Mouse (Mus musculus): ENCODE measurements around the gene Xrcc5. TPM values are rescaled to one million over a fixed set of nuclear protein-coding genes. Genes with fewer than 3 reads are reported as not detected.

Xrcc5 gene
- total and polyA plus RNA-seq, 3 experiments: 53.4 to 83.5 (median 60.3) TPM

- DNase-seq (ENCODE audit: extremely low read depth): no peak
- dilution Hi-C loops (cut with MboI; ENCODE audit: extremely low pct_ligation_motif_present, extremely low pct_unique_long_range_greater_than_20kb, low sequenced_read_pairs): no loop called here
- no peak overlapping the region for H3K27ac ChIP-seq (ENCODE audit: insufficient read depth, low read depth)
- no peaks in the 10 kb centered on the region for H3K9me3 ChIP-seq (replicated peaks; ENCODE audit: low read length)
- TF ChIP-seq MYC (IDR thresholded peaks at IDR 0.05; ENCODE audit: low read depth, low read length) (no peak), POLR2AphosphoS2 (IDR thresholded peaks at IDR 0.05; ENCODE audit: low read depth, low read length) (no peak), UBTF (IDR thresholded peaks at IDR 0.05; ENCODE audit: low read depth, low read length) (no peak), USF2 (conservative IDR thresholded peaks at IDR 0.05; ENCODE audit: low read depth, low read length) (no peak), MXI1 (IDR thresholded peaks at IDR 0.05; ENCODE audit: low read depth, low read length) (no peak), ZC3H11A (IDR thresholded peaks at IDR 0.05; ENCODE audit: low read depth, low read length) (no peak), ZMIZ1 (IDR thresholded peaks at IDR 0.05; ENCODE audit: low read depth, low read length) (no peak)
- no peaks in the 10 kb centered on the region for H3K27me3 ChIP-seq (replicated peaks)
- no peak overlapping the region for H3K4me2 ChIP-seq (ENCODE audit: insufficient read depth, low read depth, poor library complexity, severe bottlenecking)
- no peaks in the 10 kb centered on the region for H3K36me3 ChIP-seq (replicated peaks in 1 of 2; ENCODE audit: control insufficient read depth in 1 of 2, insufficient read depth in 1 of 2, low read length in 1 of 2)
- H3K9ac ChIP-seq (ENCODE audit: insufficient read depth, low read depth): no peak overlapping the region
- no peaks in the 10 kb centered on the region for H3K4me1 ChIP-seq (ENCODE audit: control insufficient read depth in 1 of 2, insufficient read depth in 2 of 2)
- no peaks in the 10 kb centered on the region for H3K79me2 ChIP-seq (replicated peaks; ENCODE audit: control insufficient read depth, extremely low read depth, insufficient read depth, poor library complexity, severe bottlenecking)
- H3K4me3 ChIP-seq (replicated peaks in 1 of 3; ENCODE audit: low read depth in 2 of 3, low read length in 2 of 3, poor library complexity in 1 of 3): no peak overlapping the region
- in situ Hi-C loops (cut with MboI; ENCODE audit: low pct_ligation_motif_present, low pct_unique_long_range_greater_than_20kb, low sequenced_read_pairs): no loop called here
These were observed 99.4 kb downstream of the Xrcc5 start for GRCm38 (mm10) chr1:72406505-72407079.

DNA sequence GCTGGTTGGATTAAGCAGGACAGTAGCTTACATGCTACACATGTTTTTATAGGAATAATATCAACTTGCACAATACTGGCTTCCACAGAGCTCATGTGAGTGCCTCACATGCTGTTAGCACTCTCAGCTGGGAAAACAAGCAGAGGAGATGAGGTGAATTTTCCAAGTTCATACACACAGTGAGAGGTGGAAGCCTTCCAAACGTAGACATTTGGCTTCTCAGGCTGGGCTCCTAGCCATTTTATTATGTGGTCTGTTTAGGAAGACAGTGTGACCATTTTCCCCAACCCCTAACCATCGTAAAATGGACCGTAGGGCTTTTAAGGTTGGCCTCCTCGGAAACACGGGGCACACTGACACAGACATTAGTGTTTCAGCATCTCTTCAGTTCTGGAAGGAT lies 102.7 kb downstream of the Xrcc5 start:
- Histone ChIP-seq H3K36me3 (replicated peaks in 1 of 2; ENCODE audit: control insufficient read depth in 1 of 2, insufficient read depth in 1 of 2, low read length in 1 of 2) (no peaks in the 10 kb centered on the region), H3K9ac (ENCODE audit: insufficient read depth, low read depth) (no peak overlapping the region), H3K4me1 (ENCODE audit: control insufficient read depth in 1 of 2, insufficient read depth in 2 of 2) (peaks cover 4 to 5% of the 10 kb centered on the region in 2 experiments; a peak in 3 of 4 replicates), H3K4me2 (ENCODE audit: insufficient read depth, low read depth, poor library complexity, severe bottlenecking) (no peak overlapping the region), H3K4me3 (replicated peaks in 1 of 3; ENCODE audit: low read depth in 2 of 3, low read length in 2 of 3, poor library complexity in 1 of 3) (no peak overlapping the region), H3K27ac (ENCODE audit: insufficient read depth, low read depth) (no peak overlapping the region), H3K27me3 (replicated peaks) (no peaks in the 10 kb centered on the region), H3K79me2 (replicated peaks; ENCODE audit: control insufficient read depth, extremely low read depth, insufficient read depth, poor library complexity, severe bottlenecking) (no peaks in the 10 kb centered on the region), H3K9me3 (replicated peaks; ENCODE audit: low read length) (no peaks in the 10 kb centered on the region)
- dilution Hi-C loops (cut with MboI; ENCODE audit: extremely low pct_ligation_motif_present, extremely low pct_unique_long_range_greater_than_20kb, low sequenced_read_pairs) (no loop called here), in situ Hi-C loops (cut with MboI; ENCODE audit: low pct_ligation_motif_present, low pct_unique_long_range_greater_than_20kb, low sequenced_read_pairs) (no loop called here)
- no peak for DNase-seq (ENCODE audit: extremely low read depth)
- TF ChIP-seq E2F4 (IDR thresholded peaks at IDR 0.05; ENCODE audit: insufficient replicate concordance, low read depth, low read length) (no peak), UBTF (IDR thresholded peaks at IDR 0.05; ENCODE audit: low read depth, low read length) (no peak), ELF1 (IDR thresholded peaks at IDR 0.05; ENCODE audit: low read depth, low read length) (no peak), KAT2A (IDR thresholded peaks at IDR 0.05; ENCODE audit: insufficient replicate concordance, low read length) (no peak), TBP (conservative IDR thresholded peaks at IDR 0.05; ENCODE audit: low read depth, low read length) (no peak), HCFC1 (IDR thresholded peaks at IDR 0.05; ENCODE audit: low read depth, low read length) (no peak), ZKSCAN1 (IDR thresholded peaks at IDR 0.05; ENCODE audit: borderline replicate concordance, low read depth, low read length) (no peak), SIN3A (IDR thresholded peaks at IDR 0.05; ENCODE audit: low read length) (no peak), NRF1 (IDR thresholded peaks at IDR 0.05; ENCODE audit: low read depth, low read length) (no peak), IRF4 (IDR thresholded peaks at IDR 0.05; ENCODE audit: low read depth, low read length) (no peak), CTCF (conservative IDR thresholded peaks at IDR 0.05 in 1 of 2, IDR thresholded peaks at IDR 0.05 in 1 of 2; ENCODE audit: low read depth in 2 of 2, low read length in 2 of 2) (no peak), TCF12 (IDR thresholded peaks at IDR 0.05; ENCODE audit: low read depth, low read length) (no peak)
